Mouse (Mus musculus) embryonic facial prominence, embryonic 14.5 days (tissue): ENCODE measurements around the gene Nfatc3. TPM values are rescaled to one million over a fixed set of nuclear protein-coding genes. Genes with fewer than 3 reads are reported as not detected.
"Not testable (repeated sequence)": the region's sequence is repeated elsewhere in the genome, so short reads cannot be mapped to it uniquely, and the experiment has no call there.

Experiments used
- ATAC-seq: fragments of 200-750 bp; cut with Nextera tagmentation; 2 replicates; pipeline ENCODE4 v1.8.0; 2017; ENCODE audit warnings: low read depth, moderate number of reproducible peaks, moderate TSS enrichment
- DNase-seq: peaks from one replicate; pipeline ENCODE4 v3.0.0-alpha.2; 2015; ENCODE audit warnings: low spot score
- H3K27ac ChIP-seq: fragments of 300-500 bp; sonication (generic); replicated peaks from 2 replicates; pipeline ENCODE4 v1.5.1; 2014; ENCODE audit warnings: low read depth, mild to moderate bottlenecking, low read length, moderate library complexity
- H3K27me3 ChIP-seq: fragments of 300-500 bp; sonication (generic); replicated peaks from 2 replicates; pipeline ENCODE4 v1.6.1; 2014; ENCODE audit warnings: low read length; ENCODE audit not compliant: control insufficient read depth, insufficient read depth
- H3K36me3 ChIP-seq: fragments of 300-500 bp; sonication (generic); 2 replicates; pipeline ENCODE4 v1.6.1; 2014; ENCODE audit warnings: low read length, mixed read lengths; ENCODE audit not compliant: control insufficient read depth, insufficient read depth
- H3K4me1 ChIP-seq: fragments of 300-500 bp; sonication (generic); 2 replicates; pipeline ENCODE4 v1.6.1; 2014; ENCODE audit warnings: antibody characterized with exemption, low read length; ENCODE audit not compliant: control insufficient read depth, insufficient read depth
- H3K4me2 ChIP-seq: fragments of 300-500 bp; sonication (generic); 2 replicates; pipeline ENCODE4 v1.6.1; 2014; ENCODE audit warnings: low read depth, mild to moderate bottlenecking, low read length, moderate library complexity, mixed read lengths
- H3K4me3 ChIP-seq: fragments of 300-500 bp; sonication (generic); 2 replicates; pipeline ENCODE4 v1.5.1; 2014; ENCODE audit warnings: low read depth, mild to moderate bottlenecking, low read length
- H3K9ac ChIP-seq: fragments of 300-500 bp; sonication (generic); 2 replicates; pipeline ENCODE4 v1.6.1; 2014; ENCODE audit warnings: low read depth, mild to moderate bottlenecking, low read length, moderate library complexity, mixed read lengths
- H3K9me3 ChIP-seq: fragments of 300-500 bp; sonication (generic); 2 replicates; pipeline ENCODE4 v1.6.1; 2016; ENCODE audit warnings: low read length; ENCODE audit not compliant: control insufficient read depth
- WGBS: fragments of 180-500 bp; shearing (Covaris S2); extraction: QIAGEN DNeasy Blood & Tissue Kit; methylation state at CpG from one replicate; pipeline ENCODE4 v1.1.7; 2014; 5-methylcytosine and 5-hydroxymethylcytosine counted together
- polyA plus RNA-seq: library from polyadenylated mRNA; unstranded; fragments of >200 nt; fragmentation: Nextera tagmentation; extraction: Ambion mirVana; gene quantifications from 2 replicates; pipeline ENCODE4 v1.2.1, GENCODE M21; 2014

Nfatc3 gene
- polyA plus RNA-seq = 7.2 and 7.3 TPM in 2 replicates

DNA sequence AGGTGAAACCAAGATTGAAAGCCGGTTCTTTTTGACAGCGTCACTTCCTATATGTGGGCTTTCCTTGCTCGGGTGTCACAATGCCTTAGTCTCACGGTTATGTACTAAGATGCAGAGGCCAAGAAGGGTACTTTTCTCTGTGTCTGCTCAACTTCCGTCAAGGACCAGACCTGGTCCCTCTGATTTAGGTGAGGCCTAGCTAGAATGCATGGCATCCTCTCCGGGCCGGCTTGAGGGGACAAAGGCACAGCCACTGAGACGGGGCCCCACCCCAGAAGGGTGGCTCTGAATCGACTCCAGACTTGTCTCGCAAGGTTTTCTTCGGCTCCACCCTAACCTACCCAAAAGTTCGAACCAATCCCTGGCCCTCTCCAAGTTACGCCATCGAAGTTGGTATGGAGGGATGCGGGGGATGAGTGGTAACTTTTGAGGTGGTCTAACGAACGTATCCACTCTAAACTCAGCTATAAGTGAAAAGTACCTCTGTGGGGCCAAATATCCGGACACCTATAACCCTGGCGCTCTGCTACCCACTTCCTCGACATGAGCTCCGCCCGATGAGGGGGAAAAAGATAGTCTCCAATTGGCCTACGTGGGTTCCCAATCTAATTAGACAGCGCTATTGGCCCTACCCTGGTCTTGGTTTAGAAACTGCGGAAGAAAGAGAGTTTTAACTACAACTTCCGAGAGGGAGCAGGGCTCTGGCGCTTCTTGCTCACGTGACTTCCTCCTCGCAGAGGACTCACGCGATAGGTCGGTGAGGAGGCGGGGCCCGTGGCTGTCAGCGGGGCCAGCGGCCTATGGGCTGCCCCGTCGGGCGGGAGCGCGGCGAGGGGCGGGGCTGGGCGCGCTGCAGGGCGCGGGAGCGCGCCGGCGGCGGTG is at the start of gene Nfatc3:
Nfatc3 (plus strand) TSS at position 110 of the 882 bp plus-strand sequence.
- under 1% methylated on average over 38 of the region's 52 CpGs for WGBS

GRCm38 (mm10) chr8:106010748-106011642 is 47.6 kb upstream of the Nfatc3 start:
- 2% methylated on average over 65 of the region's 74 CpGs for WGBS
- peak overlapping the region; percentile 87 for H3K9ac ChIP-seq
- H3K27ac ChIP-seq = no peak overlapping the region; the same call in 1 of the 2 replicates
- H3K36me3 ChIP-seq = peaks cover 5% of the 10 kb centered on the region
- no peaks in the 10 kb centered on the region for H3K9me3 ChIP-seq
- peak overlapping the region; percentile 94 for H3K4me2 ChIP-seq
- H3K4me3 ChIP-seq = peak overlapping the region; percentile 82
- DNase-seq (peak; percentile 96), ATAC-seq (peak; percentile 96)
- H3K4me1 ChIP-seq = peaks cover 15% of the 10 kb centered on the region
- H3K27me3 ChIP-seq = no peaks in the 10 kb centered on the region

More for the DNA sequence above, at the start of gene Nfatc3:
- Histone ChIP-seq H3K4me3 (peak within 1 kb of the TSS; percentile 84), H3K27ac (peak within 1 kb of the TSS; percentile 92), H3K27me3 (no peaks in the 10 kb centered on the region), H3K4me1 (peaks cover 15% of the 10 kb centered on the region), H3K4me2 (peak within 1 kb of the TSS; percentile 74), H3K9me3 (no peaks in the 10 kb centered on the region), H3K36me3 (0 out of 2 replicates have a peak, but pooled peaks cover 1% of the 10 kb centered on the region), H3K9ac (peak within 1 kb of the TSS; percentile 89)
- ATAC-seq (peak; percentile 98), DNase-seq (peak; percentile 100)

DNA sequence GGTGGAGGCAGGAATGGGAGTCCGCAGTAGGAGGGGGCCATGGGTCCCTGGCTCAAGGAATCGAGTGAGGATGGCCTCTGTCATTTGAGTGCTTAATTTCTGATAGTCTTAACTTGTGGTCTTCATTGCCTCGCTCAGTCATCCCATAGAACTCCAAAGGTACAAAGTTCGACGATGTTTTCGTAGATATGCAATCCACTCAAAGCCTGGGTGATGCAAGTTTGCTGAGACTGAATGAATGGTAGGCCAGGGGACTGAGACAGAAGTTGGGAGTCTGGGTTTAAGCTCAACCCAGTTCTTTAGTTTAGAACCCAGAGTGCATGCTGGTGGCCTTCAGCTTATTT is 47.0 kb upstream of the Nfatc3 start, which contains the start of gene Ddx28:
Ddx28 (minus strand) TSS at position 240 of the 344 bp plus-strand sequence.
- Histone ChIP-seq H3K9ac (peak within 1 kb of the TSS; percentile 87), H3K27ac (no peak within 1 kb of the TSS; the same call in 1 of the 2 replicates)
- ATAC-seq = peak; percentile 6; the same call in 1 of the 2 replicates

DNA sequence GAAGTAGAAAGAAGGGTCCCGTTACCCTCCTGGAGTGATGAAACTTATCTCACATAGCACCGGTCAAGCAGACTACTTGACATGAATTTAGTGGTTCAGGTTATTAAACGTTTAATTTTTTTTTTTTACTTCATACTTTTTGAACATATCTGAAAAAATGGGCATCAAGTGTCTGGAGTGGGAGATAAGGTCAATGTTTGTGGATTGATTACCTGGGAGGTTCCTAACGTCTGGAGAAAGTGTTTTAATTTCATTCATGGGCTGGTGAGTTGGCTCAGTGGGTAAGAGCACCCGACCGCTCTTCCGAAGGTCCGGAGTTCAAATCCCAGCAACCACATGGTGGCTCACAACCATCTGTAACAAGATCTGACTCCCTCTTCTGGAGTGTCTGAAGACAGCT is 46.4 kb upstream of the Nfatc3 start:
- not testable (repeated sequence) for H3K9me3 ChIP-seq, H3K27ac ChIP-seq, ATAC-seq, H3K27me3 ChIP-seq, DNase-seq
- 84% methylated on average over 8 of the region's 8 CpGs for WGBS
- Histone ChIP-seq H3K9ac (0 out of 2 replicates have a peak overlapping the region, but pooled peaks have one; percentile 87), H3K4me1 (peaks cover 15% of the 10 kb centered on the region), H3K4me3 (peak overlapping the region; percentile 82), H3K4me2 (peak overlapping the region; percentile 94), H3K36me3 (peaks cover 10% of the 10 kb centered on the region)

More for the DNA sequence above, 47.0 kb upstream of the Nfatc3 start, which contains the start of gene Ddx28:
- Histone ChIP-seq H3K9me3 (no peaks in the 10 kb centered on the region), H3K27me3 (no peaks in the 10 kb centered on the region), H3K4me3 (peak within 1 kb of the TSS; percentile 82), H3K4me2 (peak within 1 kb of the TSS; percentile 94), H3K4me1 (peaks cover 15% of the 10 kb centered on the region), H3K36me3 (peaks cover 9% of the 10 kb centered on the region)
- DNase-seq = peak; percentile 2
- 2% methylated on average over 6 of the region's 6 CpGs for WGBS

DNA sequence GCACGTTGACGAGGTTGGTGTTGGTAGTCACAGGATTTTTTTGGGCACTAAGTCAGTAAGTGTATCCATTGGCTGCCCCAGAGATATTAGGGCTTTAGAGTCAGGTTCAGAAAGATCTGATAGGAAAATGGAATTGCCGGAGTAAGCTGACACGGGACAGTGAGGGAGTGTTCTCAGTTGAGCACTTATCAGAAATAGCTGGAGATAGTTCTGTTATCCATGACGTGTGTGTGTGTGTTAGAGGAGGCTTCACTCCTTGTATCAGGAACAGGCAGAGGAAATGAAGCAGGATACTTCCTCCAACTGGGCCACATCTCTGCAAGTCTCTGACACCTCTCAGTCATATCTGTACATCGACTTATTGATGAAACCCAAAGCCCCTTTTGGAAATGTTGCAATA is 42.4 kb upstream of the Nfatc3 start:
- ATAC-seq (no peak), DNase-seq (no peak)
- Histone ChIP-seq H3K27ac (no peak overlapping the region), H3K4me2 (no peak overlapping the region), H3K36me3 (peaks cover 17% of the 10 kb centered on the region), H3K9me3 (no peaks in the 10 kb centered on the region), H3K4me3 (no peak overlapping the region), H3K27me3 (no peaks in the 10 kb centered on the region), H3K4me1 (peaks cover 5% of the 10 kb centered on the region; the same call in 1 of the 2 replicates), H3K9ac (no peak overlapping the region)
- WGBS = 95% methylated on average over 6 of the region's 6 CpGs

DNA sequence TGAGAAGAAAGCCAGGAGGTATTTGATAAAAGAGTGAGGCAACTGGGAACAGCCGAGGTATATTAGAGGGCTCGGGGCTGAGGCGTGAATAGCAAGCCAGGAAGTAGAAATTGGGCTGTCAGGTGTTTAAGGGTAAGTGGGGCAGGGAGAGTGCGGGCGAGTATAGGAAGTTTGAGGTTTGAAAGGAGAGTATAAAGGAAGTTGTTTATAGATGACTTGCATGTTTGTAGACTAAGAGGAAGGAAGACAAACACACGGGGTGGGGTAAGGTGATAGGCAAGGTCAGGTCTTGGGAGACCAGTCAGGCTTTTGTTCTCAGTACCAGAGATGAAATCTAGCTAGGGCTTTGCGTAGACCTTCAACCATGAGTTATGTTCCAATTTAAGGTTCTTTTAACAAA is 41.5 kb upstream of the Nfatc3 start:
- ATAC-seq (no peak), DNase-seq (no peak)
- Histone ChIP-seq H3K4me3 (no peak overlapping the region), H3K9me3 (no peaks in the 10 kb centered on the region), H3K4me1 (peaks cover 1% of the 10 kb centered on the region; the same call in 1 of the 2 replicates), H3K9ac (no peak overlapping the region), H3K27me3 (no peaks in the 10 kb centered on the region), H3K36me3 (peaks cover 17% of the 10 kb centered on the region), H3K4me2 (no peak overlapping the region), H3K27ac (no peak overlapping the region)
- 90% methylated on average over 7 of the region's 7 CpGs for WGBS

DNA sequence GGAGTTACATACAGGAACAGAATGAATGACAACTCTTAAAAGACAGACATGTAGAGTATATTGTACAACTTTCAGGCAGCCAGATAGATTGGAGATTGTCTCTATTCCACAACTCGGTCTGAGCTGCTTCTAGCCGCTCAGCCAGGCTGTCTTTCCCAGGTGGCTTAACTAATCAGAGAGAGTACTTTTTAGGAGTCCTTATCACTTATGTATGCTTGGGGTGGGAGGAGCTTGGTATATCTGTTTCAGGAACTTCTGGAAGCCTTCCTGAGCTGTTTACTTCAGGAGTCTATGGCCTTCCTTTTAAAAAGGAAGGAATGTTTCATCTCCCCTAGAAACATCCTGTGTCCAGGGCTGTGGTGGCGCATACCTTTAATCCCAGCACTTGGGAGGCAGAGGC is 40.6 kb upstream of the Nfatc3 start:
- H3K9me3 ChIP-seq = no peaks in the 10 kb centered on the region
- ATAC-seq = no peak
- H3K4me3 ChIP-seq = no peak overlapping the region
- DNase-seq = no peak
- H3K4me2 ChIP-seq = no peak overlapping the region
- no peaks in the 10 kb centered on the region for H3K27me3 ChIP-seq
- WGBS = 97% methylated on average over 3 of the region's 3 CpGs
- H3K27ac ChIP-seq = no peak overlapping the region
- H3K36me3 ChIP-seq = peaks cover 17% of the 10 kb centered on the region
- no peaks in the 10 kb centered on the region for H3K4me1 ChIP-seq
- H3K9ac ChIP-seq = no peak overlapping the region

- no peak overlapping the region for H3K9ac ChIP-seq
- DNase-seq = peak; percentile 82
- H3K27me3 ChIP-seq = no peaks in the 10 kb centered on the region
- no peak overlapping the region for H3K27ac ChIP-seq
- H3K4me1 ChIP-seq = no peaks in the 10 kb centered on the region
- H3K4me3 ChIP-seq = no peak overlapping the region
- no peaks in the 10 kb centered on the region for H3K9me3 ChIP-seq
- peaks cover 25% of the 10 kb centered on the region; the same call in 1 of the 2 replicates for H3K36me3 ChIP-seq
- ATAC-seq = peak; percentile 71; the same call in 1 of the 2 replicates
- no peak overlapping the region for H3K4me2 ChIP-seq
Observed at GRCm38 (mm10) chr8:106022483-106022882, 36.2 kb upstream of the Nfatc3 start.
